Mouse (Mus musculus) midbrain, embryonic 11.5 days (tissue): ENCODE data around the gene Snph. TPM values are rescaled to one million over a fixed set of nuclear protein-coding genes. Genes with fewer than 3 reads are reported as not detected.

Experiments used
- ATAC-seq: fragments of 200-750 bp; cut with Nextera tagmentation; 2 replicates; pipeline ENCODE4 v1.8.0; 2017; ENCODE audit warnings: moderate TSS enrichment, moderate library complexity; ENCODE audit not compliant: low FRiP score
- DNase-seq: peaks from one replicate; pipeline ENCODE4 v3.0.0; 2015; ENCODE audit warnings: low spot score; ENCODE audit errors: missing footprints
- H3K27ac ChIP-seq: fragments of 300-500 bp; sonication (generic); 2 replicates; pipeline ENCODE4 v1.5.1; 2014; ENCODE audit warnings: low read depth, low read length
- H3K27me3 ChIP-seq: fragments of 300-500 bp; sonication (generic); 2 replicates; pipeline ENCODE4 v1.6.1; 2014; ENCODE audit warnings: mild to moderate bottlenecking, low read length, moderate library complexity, mixed read lengths; ENCODE audit not compliant: control insufficient read depth, insufficient read depth
- H3K36me3 ChIP-seq: fragments of 300-500 bp; sonication (generic); 2 replicates; pipeline ENCODE4 v1.6.1; 2014; ENCODE audit warnings: mild to moderate bottlenecking, low read length, moderate library complexity, mixed read lengths; ENCODE audit not compliant: control insufficient read depth, insufficient read depth
- H3K4me1 ChIP-seq: fragments of 300-500 bp; sonication (generic); 2 replicates; pipeline ENCODE4 v1.6.1; 2014; ENCODE audit warnings: low read length; ENCODE audit not compliant: control insufficient read depth, insufficient read depth
- H3K4me2 ChIP-seq: fragments of 300-500 bp; sonication (generic); 2 replicates; pipeline ENCODE4 v1.6.1; 2014; ENCODE audit warnings: mild to moderate bottlenecking, moderate library complexity
- H3K4me3 ChIP-seq: fragments of 300-500 bp; sonication (generic); 2 replicates; pipeline ENCODE4 v1.5.1; 2014; ENCODE audit warnings: low read depth, low read length
- H3K9ac ChIP-seq: fragments of 300-500 bp; sonication (generic); 2 replicates; pipeline ENCODE4 v1.6.1; 2014; ENCODE audit warnings: low read length
- H3K9me3 ChIP-seq: fragments of 300-500 bp; sonication (generic); 2 replicates; pipeline ENCODE4 v1.6.1; 2016; ENCODE audit warnings: low read length; ENCODE audit not compliant: control insufficient read depth
- WGBS: fragments of 180-500 bp; shearing (Covaris S2); extraction: QIAGEN DNeasy Blood & Tissue Kit; methylation state at CpG from one replicate; pipeline ENCODE4 v1.1.7; 2014; 5-methylcytosine and 5-hydroxymethylcytosine counted together
- polyA plus RNA-seq: library from polyadenylated mRNA; unstranded; fragments of >200 nt; fragmentation: Nextera tagmentation; extraction: Ambion mirVana; gene quantifications from 2 replicates; pipeline ENCODE4 v1.2.1, GENCODE M21; 2014

The Snph gene
- polyA plus RNA-seq, 1 experiment from 2014 or later, result 1.9 TPM

GRCm38 (mm10) chr2:151609974-151610373 is 22.4 kb downstream of the Snph start:
- no peak overlapping the region for H3K4me3 ChIP-seq
- peaks cover 9% of the 10 kb centered on the region for H3K4me1 ChIP-seq
- no peaks in the 10 kb centered on the region for H3K36me3 ChIP-seq
- 67% methylated on average over 3 of the region's 3 CpGs for WGBS
- H3K9ac ChIP-seq, result no peak overlapping the region
- H3K4me2 ChIP-seq, result no peak overlapping the region
- no peak for DNase-seq
- H3K9me3 ChIP-seq, result no peaks in the 10 kb centered on the region
- no peaks in the 10 kb centered on the region for H3K27me3 ChIP-seq
- no peak for ATAC-seq
- H3K27ac ChIP-seq, result no peak overlapping the region

GRCm38 (mm10) chr2:151608435-151608834 is 24.0 kb downstream of the Snph start:
- no peak overlapping the region for H3K27ac ChIP-seq
- no peak for DNase-seq
- 80% methylated on average over 1 of the region's 1 CpGs for WGBS
- H3K27me3 ChIP-seq, result no peaks in the 10 kb centered on the region
- no peak for ATAC-seq
- H3K36me3 ChIP-seq, result no peaks in the 10 kb centered on the region
- peaks cover 22% of the 10 kb centered on the region for H3K4me1 ChIP-seq
- no peak overlapping the region for H3K4me3 ChIP-seq
- H3K9ac ChIP-seq, result no peak overlapping the region
- no peak overlapping the region for H3K4me2 ChIP-seq
- H3K9me3 ChIP-seq, result no peaks in the 10 kb centered on the region

GRCm38 (mm10) chr2:151605437-151605987 is 26.9 kb downstream of the Snph start:
- ATAC-seq (peak; percentile 54), DNase-seq (no peak)
- no peaks in the 10 kb centered on the region for H3K36me3 ChIP-seq
- H3K9me3 ChIP-seq, result no peaks in the 10 kb centered on the region
- no peak overlapping the region for H3K27ac ChIP-seq
- WGBS, result 49% methylated on average over 11 of the region's 11 CpGs
- H3K4me1 ChIP-seq, result peaks cover 26% of the 10 kb centered on the region
- H3K9ac ChIP-seq, result no peak overlapping the region
- H3K4me3 ChIP-seq, result no peak overlapping the region
- no peak overlapping the region for H3K4me2 ChIP-seq
- H3K27me3 ChIP-seq, result no peaks in the 10 kb centered on the region

- H3K27ac ChIP-seq, result peak overlapping the region; percentile 59
- ATAC-seq (peak; percentile 87), DNase-seq (peak; percentile 86)
- 3% methylated on average over 4 of the region's 4 CpGs for WGBS
- peaks cover 26% of the 10 kb centered on the region for H3K4me1 ChIP-seq
- peak overlapping the region; percentile 24; the same call in 1 of the 2 replicates for H3K9ac ChIP-seq
- no peak overlapping the region for H3K4me2 ChIP-seq
- H3K27me3 ChIP-seq, result no peaks in the 10 kb centered on the region
- H3K36me3 ChIP-seq, result no peaks in the 10 kb centered on the region
- H3K9me3 ChIP-seq, result no peaks in the 10 kb centered on the region
- no peak overlapping the region for H3K4me3 ChIP-seq
These were observed 28.8 kb downstream of the Snph start for GRCm38 (mm10) chr2:151603630-151604029.

- H3K9me3 ChIP-seq, result no peaks in the 10 kb centered on the region
- H3K27me3 ChIP-seq, result no peaks in the 10 kb centered on the region
- 92% methylated on average over 4 of the region's 4 CpGs for WGBS
- DNase-seq, result no peak
- H3K27ac ChIP-seq, result no peak overlapping the region
- no peaks in the 10 kb centered on the region for H3K36me3 ChIP-seq
- H3K4me2 ChIP-seq, result no peak overlapping the region
- no peak overlapping the region for H3K4me3 ChIP-seq
- H3K9ac ChIP-seq, result no peak overlapping the region
- peaks cover 26% of the 10 kb centered on the region for H3K4me1 ChIP-seq
- ATAC-seq, result no peak
These were observed 30.3 kb downstream of the Snph start for GRCm38 (mm10) chr2:151602106-151602505.

GRCm38 (mm10) chr2:151598068-151598467 is 34.3 kb downstream of the Snph start:
- no peak for ATAC-seq
- peaks cover under 1% of the 10 kb centered on the region for H3K4me1 ChIP-seq
- H3K9me3 ChIP-seq, result no peaks in the 10 kb centered on the region
- no peaks in the 10 kb centered on the region for H3K27me3 ChIP-seq
- WGBS, result 76% methylated on average over 2 of the region's 2 CpGs
- H3K4me3 ChIP-seq, result no peak overlapping the region
- H3K27ac ChIP-seq, result no peak overlapping the region
- H3K36me3 ChIP-seq, result no peaks in the 10 kb centered on the region
- H3K9ac ChIP-seq, result no peak overlapping the region
- no peak for DNase-seq
- H3K4me2 ChIP-seq, result no peak overlapping the region

GRCm38 (mm10) chr2:151587306-151587705 is 45.1 kb downstream of the Snph start:
- Histone ChIP-seq H3K4me2 (no peak overlapping the region), H3K4me1 (no peaks in the 10 kb centered on the region), H3K27ac (no peak overlapping the region), H3K9ac (no peak overlapping the region), H3K36me3 (no peaks in the 10 kb centered on the region), H3K4me3 (no peak overlapping the region), H3K9me3 (no peaks in the 10 kb centered on the region), H3K27me3 (no peaks in the 10 kb centered on the region)
- WGBS, result 80% methylated on average over 9 of the region's 9 CpGs
- DNase-seq, result no peak
- no peak for ATAC-seq

GRCm38 (mm10) chr2:151586807-151587206 is 45.6 kb downstream of the Snph start:
- Histone ChIP-seq H3K9ac (no peak overlapping the region), H3K27me3 (no peaks in the 10 kb centered on the region), H3K4me2 (no peak overlapping the region), H3K9me3 (no peaks in the 10 kb centered on the region), H3K27ac (no peak overlapping the region), H3K4me1 (no peaks in the 10 kb centered on the region), H3K4me3 (no peak overlapping the region), H3K36me3 (no peaks in the 10 kb centered on the region)
- WGBS, result 100% methylated on average over 1 of the region's 1 CpGs
- DNase-seq, result no peak
- ATAC-seq, result no peak

GRCm38 (mm10) chr2:151585934-151586333 is 46.5 kb downstream of the Snph start:
- Histone ChIP-seq H3K4me3 (no peak overlapping the region), H3K27me3 (no peaks in the 10 kb centered on the region), H3K9me3 (no peaks in the 10 kb centered on the region), H3K36me3 (no peaks in the 10 kb centered on the region), H3K9ac (no peak overlapping the region), H3K4me1 (no peaks in the 10 kb centered on the region), H3K4me2 (no peak overlapping the region), H3K27ac (no peak overlapping the region)
- 71% methylated on average over 3 of the region's 3 CpGs for WGBS
- ATAC-seq, result no peak
- no peak for DNase-seq
